Mouse (Mus musculus): ENCODE measurements around the gene Dhx34.
"Not testable (repeated sequence)": the region's sequence is repeated elsewhere in the genome, so short reads cannot be mapped to it uniquely, and the experiment has no call there.

Gene Dhx34

GRCm38 (mm10) chr7:16221582-16222272 lies at the start of gene Dhx34:
Gene Dhx34 (minus strand): TSS chr7:16222037.
- peak; percentile 99 for DNase-seq (ENCODE audit: low read depth, low spot score)

GRCm38 (mm10) chr7:16271139-16271538 lies 49.3 kb upstream of the Dhx34 start:
- DNase-seq (ENCODE audit: low read depth, low spot score): no peak

GRCm38 (mm10) chr7:16266593-16266992 lies 44.8 kb upstream of the Dhx34 start:
- not testable (repeated sequence) for DNase-seq (ENCODE audit: low read depth, low spot score)

GRCm38 (mm10) chr7:16265856-16266255 lies 44.0 kb upstream of the Dhx34 start:
- no peak for DNase-seq (ENCODE audit: low read depth, low spot score)

GRCm38 (mm10) chr7:16263843-16264242 lies 42.0 kb upstream of the Dhx34 start:
- DNase-seq (ENCODE audit: low read depth, low spot score): no peak

GRCm38 (mm10) chr7:16263015-16263787 lies 41.4 kb upstream of the Dhx34 start:
- DNase-seq (ENCODE audit: low read depth, low spot score): peak; percentile 82

GRCm38 (mm10) chr7:16261097-16261496 lies 39.3 kb upstream of the Dhx34 start:
- no peak for DNase-seq (ENCODE audit: low read depth, low spot score)

- no peak for DNase-seq (ENCODE audit: low read depth, low spot score)
These were observed 37.3 kb upstream of the Dhx34 start, which contains the start of gene C5ar1 for GRCm38 (mm10) chr7:16259110-16259590. Gene C5ar1 (minus strand): TSS chr7:16259540.

GRCm38 (mm10) chr7:16257830-16258229 lies 36.0 kb upstream of the Dhx34 start:
- DNase-seq (ENCODE audit: low read depth, low spot score): no peak

GRCm38 (mm10) chr7:16255963-16256362 lies 34.1 kb upstream of the Dhx34 start:
- not testable (repeated sequence) for DNase-seq (ENCODE audit: low read depth, low spot score)

- no peak for DNase-seq (ENCODE audit: low read depth, low spot score)
These were observed 32.4 kb upstream of the Dhx34 start for GRCm38 (mm10) chr7:16254195-16254594.

GRCm38 (mm10) chr7:16250687-16251086 lies 28.9 kb upstream of the Dhx34 start:
- DNase-seq (ENCODE audit: low read depth, low spot score): no peak

- DNase-seq (ENCODE audit: low read depth, low spot score): no peak
These were observed 24.1 kb upstream of the Dhx34 start for GRCm38 (mm10) chr7:16245958-16246357.

GRCm38 (mm10) chr7:16244067-16244466 lies 22.2 kb upstream of the Dhx34 start, which contains the start of gene C5ar2:
Gene C5ar2 (minus strand): TSS chr7:16244154.
- DNase-seq (ENCODE audit: low read depth, low spot score): no peak

GRCm38 (mm10) chr7:16242198-16242597 lies 20.4 kb upstream of the Dhx34 start:
- no peak for DNase-seq (ENCODE audit: low read depth, low spot score)

GRCm38 (mm10) chr7:16241787-16242186 lies 19.9 kb upstream of the Dhx34 start:
- no peak for DNase-seq (ENCODE audit: low read depth, low spot score)

- DNase-seq (ENCODE audit: low read depth, low spot score): no peak
These were observed 19.1 kb upstream of the Dhx34 start for GRCm38 (mm10) chr7:16240978-16241303.

- no peak for DNase-seq (ENCODE audit: low read depth, low spot score)
These were observed 18.6 kb upstream of the Dhx34 start for GRCm38 (mm10) chr7:16240281-16240977.

GRCm38 (mm10) chr7:16239554-16239997 lies 17.7 kb upstream of the Dhx34 start:
- DNase-seq (ENCODE audit: low read depth, low spot score): peak; percentile 23

- DNase-seq (ENCODE audit: low read depth, low spot score): peak; percentile 63
These were observed 8.0 kb upstream of the Dhx34 start for GRCm38 (mm10) chr7:16229869-16230268.

GRCm38 (mm10) chr7:16213986-16214385 lies 7.9 kb downstream of the Dhx34 start:
- DNase-seq (ENCODE audit: low read depth, low spot score): no peak

GRCm38 (mm10) chr7:16213196-16213595 lies 8.6 kb downstream of the Dhx34 start:
- no peak for DNase-seq (ENCODE audit: low read depth, low spot score)

Measured in mesoderm, embryonic 11.5 days (tissue).